Mouse (Mus musculus): ENCODE data around the gene Tpte. TPM values are rescaled to one million over a fixed set of nuclear protein-coding genes. Genes with fewer than 3 reads are reported as not detected.

Gene Tpte
- polyA plus RNA-seq, 1 experiment from 2014 or later, result not detected

- 58% methylated on average over 6 of the region's 6 CpGs for WGBS
- no peak overlapping the region for H3K4me2 ChIP-seq (ENCODE audit: low read depth, low read length)
- H3K4me1 ChIP-seq (replicated peaks; ENCODE audit: control insufficient read depth, insufficient read depth, low read length), result no peaks in the 10 kb centered on the region
- ATAC-seq (ENCODE audit: low read depth), result no peak
- H3K27me3 ChIP-seq (ENCODE audit: control insufficient read depth, insufficient read depth, low read depth, low read length), result no peaks in the 10 kb centered on the region
- no peak overlapping the region for H3K9ac ChIP-seq (ENCODE audit: low read length)
- no peak overlapping the region for H3K27ac ChIP-seq (ENCODE audit: low read length)
- H3K4me3 ChIP-seq (ENCODE audit: low read length), result no peak overlapping the region
- no peaks in the 10 kb centered on the region for H3K9me3 ChIP-seq (ENCODE audit: control insufficient read depth, low read length)
- no peaks in the 10 kb centered on the region for H3K36me3 ChIP-seq (ENCODE audit: control insufficient read depth, insufficient read depth, low read length)
Observed at GRCm38 (mm10) chr8:22405733-22406132, 122.5 kb downstream of the Tpte start.

GRCm38 (mm10) chr8:22410688-22411281, 127.5 kb downstream of the Tpte start:
- H3K36me3 ChIP-seq (ENCODE audit: control insufficient read depth, insufficient read depth, low read length), result 0 out of 2 replicates have a peak, but pooled peaks cover 2% of the 10 kb centered on the region
- peak overlapping the region; percentile 82 for H3K4me2 ChIP-seq (ENCODE audit: low read depth, low read length)
- H3K9me3 ChIP-seq (ENCODE audit: control insufficient read depth, low read length), result no peaks in the 10 kb centered on the region
- H3K4me1 ChIP-seq (replicated peaks; ENCODE audit: control insufficient read depth, insufficient read depth, low read length), result peaks cover 6% of the 10 kb centered on the region
- peak overlapping the region; percentile 90 for H3K4me3 ChIP-seq (ENCODE audit: low read length)
- no peak overlapping the region for H3K27ac ChIP-seq (ENCODE audit: low read length)
- 13% methylated on average over 16 of the region's 16 CpGs for WGBS
- no peaks in the 10 kb centered on the region for H3K27me3 ChIP-seq (ENCODE audit: control insufficient read depth, insufficient read depth, low read depth, low read length)
- peak overlapping the region; percentile 96 for H3K9ac ChIP-seq (ENCODE audit: low read length)
- ATAC-seq (ENCODE audit: low read depth), result peak; percentile 39

GRCm38 (mm10) chr8:22411282-22411702, 128.1 kb downstream of the Tpte start, which contains the start of gene Mrps31:
Gene Mrps31 (plus strand): TSS chr8:22411361.
- Histone ChIP-seq H3K36me3 (ENCODE audit: control insufficient read depth, insufficient read depth, low read length) (0 out of 2 replicates have a peak, but pooled peaks cover 4% of the 10 kb centered on the region), H3K4me2 (ENCODE audit: low read depth, low read length) (peak within 1 kb of the TSS; percentile 91), H3K27me3 (ENCODE audit: control insufficient read depth, insufficient read depth, low read depth, low read length) (no peaks in the 10 kb centered on the region), H3K27ac (ENCODE audit: low read length) (peak within 1 kb of the TSS; percentile 65), H3K4me3 (ENCODE audit: low read length) (peak within 1 kb of the TSS; percentile 90), H3K4me1 (replicated peaks; ENCODE audit: control insufficient read depth, insufficient read depth, low read length) (peaks cover 6% of the 10 kb centered on the region), H3K9ac (ENCODE audit: low read length) (peak within 1 kb of the TSS; percentile 96), H3K9me3 (ENCODE audit: control insufficient read depth, low read length) (no peaks in the 10 kb centered on the region)
- ATAC-seq (ENCODE audit: low read depth), result peak; percentile 94
- under 1% methylated on average over 25 of the region's 25 CpGs for WGBS

- peak overlapping the region; percentile 91 for H3K4me2 ChIP-seq (ENCODE audit: low read depth, low read length)
- 15% methylated on average over 8 of the region's 8 CpGs for WGBS
- peaks cover 6% of the 10 kb centered on the region for H3K4me1 ChIP-seq (replicated peaks; ENCODE audit: control insufficient read depth, insufficient read depth, low read length)
- H3K27ac ChIP-seq (ENCODE audit: low read length), result no peak overlapping the region; the same call in 1 of the 2 replicates
- H3K9ac ChIP-seq (ENCODE audit: low read length), result peak overlapping the region; percentile 96
- H3K27me3 ChIP-seq (ENCODE audit: control insufficient read depth, insufficient read depth, low read depth, low read length), result no peaks in the 10 kb centered on the region
- no peaks in the 10 kb centered on the region for H3K9me3 ChIP-seq (ENCODE audit: control insufficient read depth, low read length)
- 0 out of 2 replicates have a peak, but pooled peaks cover 4% of the 10 kb centered on the region for H3K36me3 ChIP-seq (ENCODE audit: control insufficient read depth, insufficient read depth, low read length)
- H3K4me3 ChIP-seq (ENCODE audit: low read length), result peak overlapping the region; percentile 90
- no peak for ATAC-seq (ENCODE audit: low read depth)
Observed at GRCm38 (mm10) chr8:22411971-22412370, 128.7 kb downstream of the Tpte start.

Other genes with a start within 250 kb of the Tpte start
- gene Atp7b, start 223.1 kb upstream of the Tpte start, polyA plus RNA-seq (2015; fragmentation: Nextera tagmentation; extraction: Ambion mirVana), result 2.6 and 3.0 TPM in 2 replicates
- gene Alg11, start 222.7 kb upstream of the Tpte start, polyA plus RNA-seq (2015; fragmentation: Nextera tagmentation; extraction: Ambion mirVana), result 27.9 and 30.1 TPM in 2 replicates
- 2.0 and 3.1 TPM in 2 replicates for gene Nek5, start 158.4 kb upstream of the Tpte start, polyA plus RNA-seq (2015; fragmentation: Nextera tagmentation; extraction: Ambion mirVana)
- gene Nek3, start 117.0 kb upstream of the Tpte start, polyA plus RNA-seq (2015; fragmentation: Nextera tagmentation; extraction: Ambion mirVana), result 5.1 and 5.6 TPM in 2 replicates
- 55.0 and 55.5 TPM in 2 replicates for gene Ckap2, start 97.6 kb upstream of the Tpte start, polyA plus RNA-seq (2015; fragmentation: Nextera tagmentation; extraction: Ambion mirVana)
- 47.0 and 47.3 TPM in 2 replicates for gene Vps36, start 90.6 kb upstream of the Tpte start, polyA plus RNA-seq (2015; fragmentation: Nextera tagmentation; extraction: Ambion mirVana)
- 34.4 and 35.0 TPM in 2 replicates for gene Thsd1, start 56.1 kb upstream of the Tpte start, polyA plus RNA-seq (2015; fragmentation: Nextera tagmentation; extraction: Ambion mirVana)
- 16.4 and 18.1 TPM in 2 replicates for gene Slc25a15, start 115.2 kb downstream of the Tpte start, polyA plus RNA-seq (2015; fragmentation: Nextera tagmentation; extraction: Ambion mirVana)
- gene Mrps31, start 127.9 kb downstream of the Tpte start, polyA plus RNA-seq (2015; fragmentation: Nextera tagmentation; extraction: Ambion mirVana), result 35.0 and 37.6 TPM in 2 replicates